Mouse (Mus musculus): ENCODE data around the gene Gm10378. TPM values are rescaled to one million over a fixed set of nuclear protein-coding genes. Genes with fewer than 3 reads are reported as not detected.
"Not testable (repeated sequence)": the region's sequence is repeated elsewhere in the genome, so short reads cannot be mapped to it uniquely, and the experiment has no call there.

Gene Gm10378
- not detected in 2 replicates for polyA plus RNA-seq (2012; rRNA removed)

DNA sequence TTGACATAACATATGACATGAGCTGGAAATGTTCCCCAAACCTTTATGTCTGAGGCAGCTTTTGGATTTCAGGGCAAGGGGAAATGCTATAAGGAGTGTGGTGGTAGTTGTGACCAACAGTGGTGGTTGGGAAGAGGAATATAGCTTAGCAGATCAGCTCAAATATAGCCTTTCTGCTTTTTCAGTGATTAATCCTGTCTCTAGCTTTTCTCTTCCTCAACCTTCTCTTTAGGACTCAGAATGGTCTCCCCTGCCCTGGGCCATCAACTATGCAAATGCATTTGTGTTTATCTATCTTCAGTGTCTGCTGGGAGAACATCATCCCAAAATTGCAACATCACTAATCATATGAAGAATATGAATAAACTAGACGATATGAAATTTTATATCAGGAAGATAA is at the start of gene Gm10378:
TSS of gene Gm10378 (plus strand) at position 301 of the 400 bp plus-strand sequence.
- H3K36me3 ChIP-seq (ENCODE audit: control insufficient read depth, insufficient read depth, low read length); H3K4me3 ChIP-seq (ENCODE audit: control insufficient read depth, insufficient read depth, low read length); DNase-seq; H3K27ac ChIP-seq (ENCODE audit: control insufficient read depth, insufficient read depth, low read length); H3K27me3 ChIP-seq (ENCODE audit: control insufficient read depth, insufficient read depth, low read length); H3K4me1 ChIP-seq (replicated peaks; ENCODE audit: control insufficient read depth, insufficient read depth, low read length): not testable (repeated sequence)
- WGBS = no CpG with 5 or more reads among the region's 1 CpGs

DNA sequence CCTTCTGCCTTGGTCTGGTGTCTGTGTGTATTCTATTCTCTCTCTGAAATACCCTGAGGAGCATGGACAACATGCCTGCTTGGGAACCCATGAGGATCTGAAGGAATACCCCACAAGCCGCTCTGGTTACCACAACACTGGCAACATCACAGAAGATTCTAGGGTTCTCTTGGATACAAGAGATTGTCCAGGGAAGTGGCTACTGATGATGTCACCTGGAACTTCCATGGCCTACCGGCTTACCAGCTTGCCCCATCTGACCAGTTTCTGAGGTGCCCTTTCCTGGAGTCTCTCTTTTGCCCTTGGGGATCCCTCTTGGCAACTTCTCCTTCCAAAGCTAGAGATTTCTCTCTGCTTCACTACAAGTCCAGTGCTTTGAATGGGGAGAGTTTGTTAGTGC is 13.9 kb upstream of the Gm10378 start, which contains the start of gene Gm3633:
TSS of gene Gm3633 (minus strand) at position 101 of the 400 bp plus-strand sequence.
- not testable (repeated sequence) for H3K4me1 ChIP-seq (replicated peaks; ENCODE audit: control insufficient read depth, insufficient read depth, low read length); H3K27me3 ChIP-seq (ENCODE audit: control insufficient read depth, insufficient read depth, low read length); H3K36me3 ChIP-seq (ENCODE audit: control insufficient read depth, insufficient read depth, low read length); H3K4me3 ChIP-seq (ENCODE audit: control insufficient read depth, insufficient read depth, low read length); H3K27ac ChIP-seq (ENCODE audit: control insufficient read depth, insufficient read depth, low read length); DNase-seq
- 71% methylated on average over 1 of the region's 2 CpGs for WGBS

Other genes starting within 250 kb of the Gm10378 start
- not detected in 2 replicates for gene Gm8005, start 216.3 kb upstream of the Gm10378 start, polyA plus RNA-seq (2012; rRNA removed)
- not detected in 2 replicates for gene Gm8011, start 192.1 kb upstream of the Gm10378 start, polyA plus RNA-seq (2012; rRNA removed)
- not detected in 2 replicates for gene Gm8020, start 153.6 kb upstream of the Gm10378 start, polyA plus RNA-seq (2012; rRNA removed)
- gene Gm8024, start 131.7 kb upstream of the Gm10378 start, polyA plus RNA-seq (2012; rRNA removed) = not detected in 2 replicates
- not detected in 2 replicates for gene Gm17124, start 56.1 kb upstream of the Gm10378 start, polyA plus RNA-seq (2012; rRNA removed)
- not detected in 2 replicates for gene Gm3633, start 14.0 kb upstream of the Gm10378 start, polyA plus RNA-seq (2012; rRNA removed)
- gene Gm3015, start 112.9 kb downstream of the Gm10378 start, polyA plus RNA-seq (2012; rRNA removed) = not detected in 2 replicates
- not detected in 2 replicates for gene Gm10377, start 142.0 kb downstream of the Gm10378 start, polyA plus RNA-seq (2012; rRNA removed)
- gene Gm21977, start 197.5 kb downstream of the Gm10378 start, polyA plus RNA-seq (2012; rRNA removed) = not detected in 2 replicates